Mouse (Mus musculus) E14TG2a.4 (cell line): Measurements from ENCODE around the gene Rrp12.

Source experiments
- H3K27me3 ChIP-seq: 2 replicates; pipeline ENCODE4 v1.6.1; 2014; ENCODE audit warnings: low read length, control low read depth; ENCODE audit not compliant: insufficient read depth
- H3K36me3 ChIP-seq: 2 replicates; pipeline ENCODE4 v1.6.1; 2014; ENCODE audit warnings: low read length, control low read depth; ENCODE audit not compliant: insufficient read depth
- H3K4me1 ChIP-seq: replicated peaks from 2 replicates; pipeline ENCODE4 v1.6.1; 2014; ENCODE audit warnings: low read depth, low read length, control low read depth
- H3K4me3 ChIP-seq: replicated peaks from 2 replicates; pipeline ENCODE4 v1.5.1; 2014; ENCODE audit warnings: mild to moderate bottlenecking, low read length
- H3K9me3 ChIP-seq: 2 replicates; pipeline ENCODE4 v1.6.1; 2014; ENCODE audit warnings: low read length, control low read depth
- CTCF ChIP-seq: conservative IDR thresholded peaks from 2 replicates; pipeline ENCODE4 v1.5.1; 2014; ENCODE audit warnings: low read length
- NANOG ChIP-seq: IDR thresholded peaks from 2 replicates; pipeline ENCODE4 v1.6.1; 2014; ENCODE audit warnings: borderline replicate concordance, low read length, mixed read lengths
- POU5F1 ChIP-seq: IDR thresholded peaks from 2 replicates; pipeline ENCODE4 v1.6.1; 2014; ENCODE audit warnings: low read length, borderline replicate concordance

Gene Rrp12

GRCm38 (mm10) chr19:41895460-41896318, at the start of gene Rrp12:
Rrp12 (minus strand) TSS chr19:41896173.
- Histone ChIP-seq H3K4me1 (peaks cover 18% of the 10 kb centered on the region), H3K27me3 (no peaks in the 10 kb centered on the region), H3K4me3 (peak within 1 kb of the TSS; percentile 96), H3K36me3 (peaks cover 43% of the 10 kb centered on the region), H3K9me3 (no peaks in the 10 kb centered on the region)
- no peak for TF ChIP-seq NANOG
- TF ChIP-seq CTCF = no peak
- no peak for TF ChIP-seq POU5F1

GRCm38 (mm10) chr19:41943841-41944240, 47.9 kb upstream of the Rrp12 start:
- TF ChIP-seq CTCF (no peak), NANOG (no peak)
- peaks cover 51% of the 10 kb centered on the region for H3K9me3 ChIP-seq
- H3K27me3 ChIP-seq = no peaks in the 10 kb centered on the region
- no peaks in the 10 kb centered on the region for H3K4me1 ChIP-seq
- H3K4me3 ChIP-seq = no peak overlapping the region
- peaks cover 99% of the 10 kb centered on the region for H3K36me3 ChIP-seq

GRCm38 (mm10) chr19:41938539-41938938, 42.6 kb upstream of the Rrp12 start:
- Histone ChIP-seq H3K4me1 (peaks cover 20% of the 10 kb centered on the region), H3K36me3 (peaks cover 78% of the 10 kb centered on the region), H3K9me3 (peaks cover 12% of the 10 kb centered on the region), H3K4me3 (no peak overlapping the region), H3K27me3 (no peaks in the 10 kb centered on the region)
- TF ChIP-seq POU5F1 = no peak
- no peak for TF ChIP-seq CTCF

- Histone ChIP-seq H3K27me3 (no peaks in the 10 kb centered on the region), H3K9me3 (no peaks in the 10 kb centered on the region), H3K36me3 (peaks cover 63% of the 10 kb centered on the region), H3K4me1 (peaks cover 35% of the 10 kb centered on the region), H3K4me3 (no peak overlapping the region)
- TF ChIP-seq NANOG (no peak), POU5F1 (no peak), CTCF (no peak)
Measured at GRCm38 (mm10) chr19:41935921-41936320, 39.9 kb upstream of the Rrp12 start.

- Histone ChIP-seq H3K9me3 (no peaks in the 10 kb centered on the region), H3K4me1 (peaks cover 41% of the 10 kb centered on the region), H3K36me3 (peaks cover 61% of the 10 kb centered on the region), H3K4me3 (peak overlapping the region; percentile 100), H3K27me3 (no peaks in the 10 kb centered on the region)
- no peak for TF ChIP-seq NANOG
- no peak for TF ChIP-seq CTCF
- no peak for TF ChIP-seq POU5F1
Measured at GRCm38 (mm10) chr19:41934124-41934523, 38.2 kb upstream of the Rrp12 start.

- peaks cover 41% of the 10 kb centered on the region for H3K4me1 ChIP-seq
- H3K27me3 ChIP-seq = no peaks in the 10 kb centered on the region
- TF ChIP-seq CTCF (no peak), POU5F1 (no peak), NANOG (no peak)
- no peaks in the 10 kb centered on the region for H3K9me3 ChIP-seq
- H3K36me3 ChIP-seq = peaks cover 62% of the 10 kb centered on the region
- H3K4me3 ChIP-seq = peak within 1 kb of the TSS; percentile 100
Measured at GRCm38 (mm10) chr19:41933179-41934086, 37.5 kb upstream of the Rrp12 start, which contains the start of the genes Exosc1 and Zdhhc16. Exosc1 (minus strand) TSS chr19:41933423. Zdhhc16 (plus strand) TSS chr19:41933480.

- TF ChIP-seq POU5F1 (no peak), NANOG (no peak), CTCF (no peak)
- Histone ChIP-seq H3K9me3 (no peaks in the 10 kb centered on the region), H3K36me3 (peaks cover 62% of the 10 kb centered on the region), H3K27me3 (no peaks in the 10 kb centered on the region), H3K4me1 (peaks cover 41% of the 10 kb centered on the region), H3K4me3 (peak overlapping the region; percentile 100)
Measured at GRCm38 (mm10) chr19:41932686-41933085, 36.7 kb upstream of the Rrp12 start.

GRCm38 (mm10) chr19:41920412-41921067, 24.6 kb upstream of the Rrp12 start:
- H3K36me3 ChIP-seq = peaks cover 88% of the 10 kb centered on the region
- H3K27me3 ChIP-seq = no peaks in the 10 kb centered on the region
- H3K9me3 ChIP-seq = no peaks in the 10 kb centered on the region
- H3K4me3 ChIP-seq = no peak overlapping the region
- TF ChIP-seq CTCF = no peak
- peaks cover 21% of the 10 kb centered on the region for H3K4me1 ChIP-seq
